In the genomic region with DNA sequence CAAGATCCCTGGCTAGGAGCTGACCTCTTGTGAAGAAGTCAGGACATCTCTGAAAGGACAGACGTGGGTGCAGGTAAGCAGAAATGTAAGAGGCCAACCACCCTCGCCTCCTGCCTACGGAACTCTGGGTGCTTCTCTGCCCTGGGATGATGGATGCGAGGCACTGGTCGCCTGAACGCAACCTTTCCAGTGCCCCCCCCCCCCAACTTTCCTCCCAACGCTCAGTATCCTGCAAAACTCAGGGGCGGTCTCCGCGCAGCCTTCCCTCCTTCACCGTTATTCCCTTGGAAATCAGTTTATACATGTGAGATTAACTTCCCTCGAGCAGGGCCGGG, we compare ENCODE assay signal across 9 mouse cellular contexts. TPM values are rescaled to one million over a fixed set of nuclear protein-coding genes. Genes with fewer than 3 reads are reported as not detected.
DNase-seq lines count a peak whose midpoint lies in the region; ATAC-seq and TF ChIP-seq lines count a peak whose summit lies in the region.
"Had no signal": no experiment of that assay in that cellular context is flagged by ENCODE, and none has a peak within 500 bp of the region (broad histone marks: within the 10 kb centered on the region; RNA-seq: fewer than 3 reads in every experiment).

No protein-coding gene starts in this region.

- H3K4me2 ChIP-seq in embryonic facial prominence, embryonic 15.5 days (replicated peaks) = peak overlapping the region; percentile 52
- peak overlapping the region; percentile 63 for H3K4me2 ChIP-seq in intestine, embryonic 15.5 days (replicated peaks)
- H3K4me2 ChIP-seq in midbrain, postnatal 0 days (ENCODE audit: low read depth, low read length, poor library complexity, severe bottlenecking) = peak overlapping the region; percentile 13

- no peak for ATAC-seq in embryonic facial prominence, embryonic 15.5 days (ENCODE audit: insufficient number of reproducible peaks, low FRiP score, low TSS enrichment, low read depth)
- no peak for ATAC-seq in intestine, embryonic 15.5 days
- ATAC-seq in midbrain, postnatal 0 days (ENCODE audit: low FRiP score) = no peak

- no peaks in the 10 kb centered on the region for H3K36me3 ChIP-seq in embryonic facial prominence, embryonic 15.5 days
- H3K36me3 ChIP-seq in intestine, embryonic 15.5 days = no peaks in the 10 kb centered on the region
- H3K36me3 ChIP-seq in midbrain, postnatal 0 days (ENCODE audit: insufficient read depth, low read length) = no peaks in the 10 kb centered on the region

- DNase-seq in left cerebral cortex, adult 2 months (ENCODE audit: extremely low spot score in 1 of 2, low spot score in 2 of 2) = no peak
- DNase-seq in left cerebral cortex, adult 11 months (ENCODE audit: low spot score) = no peak
- DNase-seq in midbrain, postnatal 0 days (ENCODE audit: low spot score) = no peak
- no peak for DNase-seq in adrenal gland, postnatal 14 days
- DNase-seq in gastrocnemius, postnatal 25 days = no peak
- DNase-seq in gastrocnemius, adult 18-20 months (ENCODE audit: low spot score) = no peak
- DNase-seq: cerebellum, adult 9-10 months had no signal

- H3K27me3 ChIP-seq in embryonic facial prominence, embryonic 15.5 days = peaks cover 30% of the 10 kb centered on the region
- peaks cover 35% of the 10 kb centered on the region for H3K27me3 ChIP-seq in intestine, embryonic 15.5 days (replicated peaks)
- peaks cover 35% of the 10 kb centered on the region for H3K27me3 ChIP-seq in midbrain, postnatal 0 days (ENCODE audit: insufficient read depth, low read length)

- peak overlapping the region; percentile 13; the same call in 1 of the 2 replicates for H3K4me3 ChIP-seq in left cerebral cortex, adult 2 months
- H3K4me3 ChIP-seq in embryonic facial prominence, embryonic 15.5 days (replicated peaks) = peak overlapping the region; percentile 66
- H3K4me3 ChIP-seq in intestine, embryonic 15.5 days (replicated peaks) = peak overlapping the region; percentile 46
- peak overlapping the region; percentile 30 for H3K4me3 ChIP-seq in midbrain, postnatal 0 days (ENCODE audit: low read depth, low read length)

- peak overlapping the region; percentile 82 for H3K9ac ChIP-seq in embryonic facial prominence, embryonic 15.5 days
- H3K9ac ChIP-seq in intestine, embryonic 15.5 days = peak overlapping the region; percentile 48
- no peak overlapping the region; the same call in none of the 2 replicates for H3K9ac ChIP-seq in midbrain, postnatal 0 days (replicated peaks; ENCODE audit: low read length, poor library complexity, severe bottlenecking)

- no peak for TF ChIP-seq CTCF in left cerebral cortex, adult 2 months (IDR thresholded peaks at IDR 0.05)
- TF ChIP-seq CTCF in midbrain, postnatal 0 days (IDR thresholded peaks at IDR 0.05) = 0 out of 2 replicates have a peak, but pooled peaks have one; percentile 0

- peaks cover 40% of the 10 kb centered on the region for H3K4me1 ChIP-seq in embryonic facial prominence, embryonic 15.5 days
- peaks cover 39% of the 10 kb centered on the region for H3K4me1 ChIP-seq in intestine, embryonic 15.5 days (replicated peaks)
- peaks cover 3% of the 10 kb centered on the region; the same call in 1 of the 2 replicates for H3K4me1 ChIP-seq in midbrain, postnatal 0 days (ENCODE audit: insufficient read depth, low read length)

- intact Hi-C loops in left cerebral cortex, adult 2 months (cut with DNase I) = loop anchor here (5.0 kb wide), 2 partner anchors 81 to 511 kb away; no protein-coding TSS in a partner anchor

- H3K27ac ChIP-seq in left cerebral cortex, adult 2 months = no peak overlapping the region
- peak overlapping the region; percentile 98 for H3K27ac ChIP-seq in embryonic facial prominence, embryonic 15.5 days (replicated peaks)
- H3K27ac ChIP-seq in intestine, embryonic 15.5 days = peak overlapping the region; percentile 87
- peak overlapping the region; percentile 6; the same call in 1 of the 2 replicates for H3K27ac ChIP-seq in midbrain, postnatal 0 days (ENCODE audit: low read depth, low read length)

- no peaks in the 10 kb centered on the region for H3K9me3 ChIP-seq in embryonic facial prominence, embryonic 15.5 days (replicated peaks)
- H3K9me3 ChIP-seq in intestine, embryonic 15.5 days = no peaks in the 10 kb centered on the region
- H3K9me3 ChIP-seq in midbrain, postnatal 0 days (ENCODE audit: low read length) = no peaks in the 10 kb centered on the region

- under 1% methylated on average over 13 of the region's 13 CpGs for WGBS in embryonic facial prominence, embryonic 15.5 days
- WGBS in intestine, embryonic 15.5 days = under 1% methylated on average over 13 of the region's 13 CpGs
- WGBS in midbrain, postnatal 0 days = under 1% methylated on average over 13 of the region's 13 CpGs

RNA-seq across cellular contexts. Expression of gene Pdgfra, which starts 1.5 kb away (rescaled TPM):
- total RNA-seq in left cerebral cortex, adult 2 months (2021) = 10 to 100 TPM; 38.0 to 41.6 TPM
- 64.9 and 65.0 TPM in 2 replicates for polyA plus RNA-seq in embryonic facial prominence, embryonic 15.5 days (2015; fragmentation: Nextera tagmentation; extraction: Ambion mirVana)
- 32.9 and 37.2 TPM in 2 replicates for polyA plus RNA-seq in intestine, embryonic 15.5 days (2015; fragmentation: Nextera tagmentation; extraction: Ambion mirVana)
- total RNA-seq in midbrain, postnatal 0 days (2014; rRNA removed) = 52.4 and 58.8 TPM in 2 replicates
- 16.7 and 20.3 TPM in 2 replicates for polyA plus RNA-seq in midbrain, postnatal 0 days (2015; fragmentation: Nextera tagmentation; extraction: Ambion mirVana)
- total RNA-seq in adrenal gland, postnatal 14 days (2021) = 26.8 and 33.8 TPM in 2 replicates
- 10 to 100 TPM; 16.1 to 18.0 TPM for total RNA-seq in gastrocnemius, postnatal 25 days (2021)
- total RNA-seq in gastrocnemius, adult 18-20 months (2021) = 10 to 100 TPM; 14.2 to 15.0 TPM

Comparison
In these comparisons a context has a peak if more than half of its experiments do, and no peak if none do; other contexts are left out.
1. H3K4me3 ChIP-seq: peak in every context shown above with its lines; median percentile 66 in embryonic facial prominence, embryonic 15.5 days; 46 in intestine, embryonic 15.5 days; 30 in midbrain, postnatal 0 days; 13 in left cerebral cortex, adult 2 months.
2. H3K4me2 ChIP-seq: peak in every context shown above with its lines; median percentile 63 in intestine, embryonic 15.5 days; 52 in embryonic facial prominence, embryonic 15.5 days; 13 in midbrain, postnatal 0 days.